In genomic region chr16:33381614-33382245, GRCm38 (mm10) we compare ENCODE assay signal across 8 mouse cellular contexts. TPM values are rescaled to one million over a fixed set of nuclear protein-coding genes. Genes with fewer than 3 reads are reported as not detected.
A peak's percentile ranks its signal among the peaks of the same experiment; 100 is the strongest.
DNase-seq lines count a peak whose midpoint lies in the region; ATAC-seq and TF ChIP-seq lines count a peak whose summit lies in the region.

No protein-coding gene starts in this region.

- peak overlapping the region; percentile 93 for H3K4me3 ChIP-seq in spleen, adult 2 months (ENCODE audit: extremely low read depth, insufficient read depth, insufficient read length)
- peak overlapping the region; percentile 71 for H3K4me3 ChIP-seq in forebrain, embryonic 14.5 days (ENCODE audit: low read depth, low read length)
- peak overlapping the region; percentile 86 for H3K4me3 ChIP-seq in limb, embryonic 15.5 days

- H3K36me3 ChIP-seq in spleen, adult 2 months (ENCODE audit: control insufficient read depth, insufficient read depth, low read length), result no peaks in the 10 kb centered on the region
- H3K36me3 ChIP-seq in forebrain, embryonic 14.5 days (ENCODE audit: control insufficient read depth, insufficient read depth, low read length), result no peaks in the 10 kb centered on the region
- no peaks in the 10 kb centered on the region for H3K36me3 ChIP-seq in limb, embryonic 15.5 days
- no peaks in the 10 kb centered on the region for H3K36me3 ChIP-seq in splenic B cell, adult 2 months (ENCODE audit: control insufficient read depth, insufficient read depth, low read length, poor library complexity, severe bottlenecking)

- H3K27ac ChIP-seq in spleen, adult 2 months (ENCODE audit: insufficient read depth, low read length), result peak overlapping the region; percentile 67; the same call in 1 of the 2 replicates
- peak overlapping the region; percentile 94 for H3K27ac ChIP-seq in forebrain, embryonic 14.5 days (ENCODE audit: low read depth, low read length)
- H3K27ac ChIP-seq in limb, embryonic 15.5 days, result peak overlapping the region; percentile 93

- ATAC-seq in forebrain, embryonic 14.5 days, result no peak
- no peak for ATAC-seq in limb, embryonic 15.5 days (ENCODE audit: insufficient number of reproducible peaks, low FRiP score, low TSS enrichment, low read depth)

- TF ChIP-seq POLR2A in spleen, adult 2 months (IDR thresholded peaks at IDR 0.05; ENCODE audit: low read depth, low read length), result no peak

- 1% methylated on average over 18 of the region's 18 CpGs for WGBS in spleen, adult 2 months
- 3% methylated on average over 18 of the region's 18 CpGs for WGBS in forebrain, embryonic 14.5 days
- WGBS in limb, embryonic 15.5 days, result 2% methylated on average over 18 of the region's 18 CpGs

- H3K4me1 ChIP-seq in spleen, adult 2 months (ENCODE audit: control insufficient read depth, insufficient read depth, insufficient read length), result no peaks in the 10 kb centered on the region; the same call in 1 of the 2 replicates
- peaks cover 15% of the 10 kb centered on the region; the same call in 1 of the 2 replicates for H3K4me1 ChIP-seq in forebrain, embryonic 14.5 days (ENCODE audit: control insufficient read depth, insufficient read depth, low read length)
- peaks cover 15% of the 10 kb centered on the region for H3K4me1 ChIP-seq in limb, embryonic 15.5 days

- TF ChIP-seq CTCF in spleen, adult 2 months (IDR thresholded peaks at IDR 0.05; ENCODE audit: extremely low read depth, insufficient read depth, insufficient read length, insufficient replicate concordance), result no peak

- peak overlapping the region; percentile 97 for H3K9ac ChIP-seq in forebrain, embryonic 14.5 days (ENCODE audit: low read length)
- H3K9ac ChIP-seq in limb, embryonic 15.5 days, result peak overlapping the region; percentile 89

- DNase-seq in embryo, embryonic 10 days (ENCODE audit: low spot score), result peak; percentile 20
- DNase-seq in embryo, embryonic 9.5 days (ENCODE audit: extremely low spot score), result no peak
- DNase-seq in spleen, adult 2 months (ENCODE audit: low read depth in 1 of 2, low spot score in 2 of 2), result no peak
- DNase-seq in spleen, postnatal 4 days (ENCODE audit: low spot score in 2 of 2), result no peak
- DNase-seq in forebrain, embryonic 14.5 days (ENCODE audit: low spot score), result peak; percentile 23
- DNase-seq in splenic B cell, adult 2 months (ENCODE audit: low read depth, low spot score), result peak; percentile 14
- no peak for DNase-seq in thymus, postnatal 10 days (ENCODE audit: low spot score in 2 of 2)

- H3K27me3 ChIP-seq in spleen, adult 2 months (ENCODE audit: control insufficient read depth, insufficient read depth, low read length), result no peaks in the 10 kb centered on the region
- H3K27me3 ChIP-seq in forebrain, embryonic 14.5 days (replicated peaks; ENCODE audit: control insufficient read depth, insufficient read depth, low read length), result no peaks in the 10 kb centered on the region
- H3K27me3 ChIP-seq in limb, embryonic 15.5 days, result no peaks in the 10 kb centered on the region
- H3K27me3 ChIP-seq in splenic B cell, adult 2 months (ENCODE audit: control insufficient read depth, insufficient read depth, low read length, poor library complexity, severe bottlenecking), result no peaks in the 10 kb centered on the region

- no peaks in the 10 kb centered on the region for H3K9me3 ChIP-seq in forebrain, embryonic 14.5 days (replicated peaks; ENCODE audit: control insufficient read depth, low read length)
- H3K9me3 ChIP-seq in limb, embryonic 15.5 days, result no peaks in the 10 kb centered on the region

- H3K4me2 ChIP-seq in forebrain, embryonic 14.5 days (ENCODE audit: low read length), result peak overlapping the region; percentile 61
- peak overlapping the region; percentile 55 for H3K4me2 ChIP-seq in limb, embryonic 15.5 days

RNA-seq across cellular contexts. Expression of gene Zfp148, which starts 1.1 kb away (rescaled TPM):
- polyA plus RNA-seq in spleen, adult 2 months (2012; rRNA removed), result 5.0 and 5.7 TPM in 2 replicates
- polyA plus RNA-seq in forebrain, embryonic 14.5 days (2014; fragmentation: Nextera tagmentation; extraction: Ambion mirVana), result 58.1 and 67.3 TPM in 2 replicates
- polyA plus RNA-seq in limb, embryonic 15.5 days (2015; fragmentation: Nextera tagmentation; extraction: Ambion mirVana), result 58.4 and 60.9 TPM in 2 replicates

Comparison
In these comparisons a context has a peak if more than half of its experiments do, and no peak if none do; other contexts are left out.
1. DNase-seq: peak in embryo, embryonic 10 days (single experiment), forebrain, embryonic 14.5 days (single experiment) and splenic B cell, adult 2 months (single experiment); none in embryo, embryonic 9.5 days (single experiment), spleen, adult 2 months (0 of 2), spleen, postnatal 4 days (0 of 2) and thymus, postnatal 10 days (0 of 2).
2. Peak in every context shown above with its lines, with median percentiles within 50 percentile points of each other: H3K27ac ChIP-seq and H3K4me3 ChIP-seq.